Comparison of ENCODE assay signal across 10 mouse cellular contexts in the genomic region with DNA sequence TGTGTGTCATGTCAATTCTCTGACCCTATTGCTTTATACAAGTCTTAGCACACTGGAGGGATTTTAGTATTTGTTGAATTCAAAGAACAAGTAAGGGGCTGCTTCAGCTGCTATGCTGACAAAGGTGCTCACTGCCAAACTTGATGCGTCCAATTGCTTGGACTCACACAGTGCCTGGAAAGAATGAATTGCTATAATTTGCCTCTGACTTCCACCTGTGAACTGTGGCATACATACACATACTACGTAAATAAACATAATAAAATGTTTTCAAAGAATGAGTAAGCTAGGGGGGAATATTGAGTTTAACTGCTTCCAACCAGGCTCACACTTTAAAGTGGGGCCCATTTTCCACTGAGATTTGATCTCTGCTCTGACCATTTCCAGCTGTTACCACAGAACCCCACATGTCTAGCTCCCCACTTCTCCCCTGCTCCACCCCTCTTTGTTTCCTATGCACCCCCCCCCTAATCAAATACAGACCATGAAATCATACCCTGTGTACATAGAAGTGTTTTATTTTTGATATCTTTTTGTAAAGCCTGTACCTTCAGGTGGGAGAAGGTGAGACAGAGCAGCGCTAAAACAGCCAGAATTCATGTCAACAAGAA.
"Had no signal": no experiment of that assay in that cellular context is flagged by ENCODE, and none has a peak within 500 bp of the region (broad histone marks: within the 10 kb centered on the region; RNA-seq: fewer than 3 reads in every experiment).

No protein-coding gene starts in this region.

- H3K9me3 ChIP-seq: liver, embryonic 13.5 days; midbrain, embryonic 13.5 days had no signal

- H3K36me3 ChIP-seq: liver, embryonic 13.5 days; midbrain, embryonic 13.5 days had no signal

- H3K27me3 ChIP-seq: liver, embryonic 13.5 days; midbrain, embryonic 13.5 days had no signal

- ATAC-seq: liver, postnatal 0 days; midbrain, embryonic 13.5 days had no signal

- H3K4me2 ChIP-seq: liver, embryonic 13.5 days; midbrain, embryonic 13.5 days had no signal

- H3K27ac ChIP-seq: left cerebral cortex, adult 2 months; liver, embryonic 13.5 days; midbrain, embryonic 13.5 days; stomach, postnatal 0 days had no signal

- H3K9ac ChIP-seq: liver, embryonic 13.5 days; liver, postnatal 0 days; midbrain, embryonic 13.5 days had no signal

- DNase-seq: kidney, adult 11 months; kidney, postnatal 10 days; liver; liver, embryonic 13.5 days; liver, postnatal 0 days; right cerebral cortex, postnatal 25 days; thymus, postnatal 14 days had no signal

- H3K4me1 ChIP-seq: liver, embryonic 13.5 days; midbrain, embryonic 13.5 days had no signal

- H3K4me3 ChIP-seq: left cerebral cortex, adult 2 months; liver, embryonic 13.5 days; midbrain, embryonic 13.5 days had no signal
